Mouse (Mus musculus): Measurements from ENCODE around the gene Gm867. TPM values are rescaled to one million over a fixed set of nuclear protein-coding genes. Genes with fewer than 3 reads are reported as not detected.
A peak's percentile ranks its signal among the peaks of the same experiment; 100 is the strongest.

Gene Gm867
- polyA plus RNA-seq, 1 experiment from 2014 or later, result 0.39 TPM

GRCm38 (mm10) chr10:75932081-75932678 lies 8.3 kb downstream of the Gm867 start:
- H3K36me3 ChIP-seq (ENCODE audit: insufficient read depth, low read length), result no peaks in the 10 kb centered on the region
- H3K9ac ChIP-seq (ENCODE audit: low read depth, low read length), result peak overlapping the region; percentile 72
- no peak overlapping the region for H3K27ac ChIP-seq
- no peaks in the 10 kb centered on the region for H3K9me3 ChIP-seq (replicated peaks; ENCODE audit: low read length)
- 1% methylated on average over 36 of the region's 44 CpGs for WGBS
- H3K4me1 ChIP-seq (replicated peaks; ENCODE audit: insufficient read depth, low read length), result peaks cover 26% of the 10 kb centered on the region
- no peak for TF ChIP-seq CTCF (IDR thresholded peaks at IDR 0.05; ENCODE audit: low read depth)
- peak overlapping the region; percentile 82 for H3K4me2 ChIP-seq (ENCODE audit: low read length)
- DNase-seq (ENCODE audit: low spot score) (peak; percentile 76), ATAC-seq (replicated peaks; ENCODE audit: low FRiP score, low read depth) (peak; percentile 33; the same call in 1 of the 2 replicates)
- peak overlapping the region; percentile 46 for H3K4me3 ChIP-seq (replicated peaks; ENCODE audit: low read depth, low read length)
- H3K27me3 ChIP-seq (ENCODE audit: insufficient read depth, low read length), result peaks cover 3% of the 10 kb centered on the region; the same call in 1 of the 2 replicates

- ATAC-seq (replicated peaks; ENCODE audit: low FRiP score, low read depth) (no peak), DNase-seq (ENCODE audit: low spot score) (no peak)
- Histone ChIP-seq H3K27me3 (ENCODE audit: insufficient read depth, low read length) (peaks cover 1% of the 10 kb centered on the region; the same call in 1 of the 2 replicates), H3K4me3 (replicated peaks; ENCODE audit: low read depth, low read length) (peak overlapping the region; percentile 46), H3K27ac (no peak overlapping the region), H3K4me1 (replicated peaks; ENCODE audit: insufficient read depth, low read length) (peaks cover 21% of the 10 kb centered on the region), H3K9me3 (replicated peaks; ENCODE audit: low read length) (no peaks in the 10 kb centered on the region), H3K4me2 (ENCODE audit: low read length) (peak overlapping the region; percentile 82), H3K36me3 (ENCODE audit: insufficient read depth, low read length) (0 out of 2 replicates have a peak, but pooled peaks cover 2% of the 10 kb centered on the region), H3K9ac (ENCODE audit: low read depth, low read length) (peak overlapping the region; percentile 72; the same call in 1 of the 2 replicates)
- 38% methylated on average over 7 of the region's 7 CpGs for WGBS
- no peak for TF ChIP-seq CTCF (IDR thresholded peaks at IDR 0.05; ENCODE audit: low read depth)
Observed at GRCm38 (mm10) chr10:75931311-75931710, 9.2 kb downstream of the Gm867 start.

- H3K27ac ChIP-seq, result no peak overlapping the region
- WGBS, result 26% methylated on average over 6 of the region's 6 CpGs
- peaks cover 21% of the 10 kb centered on the region for H3K4me1 ChIP-seq (replicated peaks; ENCODE audit: insufficient read depth, low read length)
- H3K4me2 ChIP-seq (ENCODE audit: low read length), result peak overlapping the region; percentile 2; the same call in 1 of the 2 replicates
- H3K9ac ChIP-seq (ENCODE audit: low read depth, low read length), result no peak overlapping the region
- TF ChIP-seq CTCF (IDR thresholded peaks at IDR 0.05; ENCODE audit: low read depth), result no peak
- ATAC-seq (replicated peaks; ENCODE audit: low FRiP score, low read depth), result 0 out of 2 replicates have a peak, but pooled peaks have one; percentile 12
- peak; percentile 73 for DNase-seq (ENCODE audit: low spot score)
- H3K27me3 ChIP-seq (ENCODE audit: insufficient read depth, low read length), result no peaks in the 10 kb centered on the region
- no peaks in the 10 kb centered on the region for H3K9me3 ChIP-seq (replicated peaks; ENCODE audit: low read length)
- H3K4me3 ChIP-seq (replicated peaks; ENCODE audit: low read depth, low read length), result no peak overlapping the region
- H3K36me3 ChIP-seq (ENCODE audit: insufficient read depth, low read length), result 0 out of 2 replicates have a peak, but pooled peaks cover 8% of the 10 kb centered on the region
Observed at GRCm38 (mm10) chr10:75930304-75930703, 10.2 kb downstream of the Gm867 start.

GRCm38 (mm10) chr10:75926396-75926795 lies 14.1 kb downstream of the Gm867 start:
- Histone ChIP-seq H3K27ac (no peak overlapping the region), H3K27me3 (ENCODE audit: insufficient read depth, low read length) (no peaks in the 10 kb centered on the region), H3K4me2 (ENCODE audit: low read length) (no peak overlapping the region), H3K9me3 (replicated peaks; ENCODE audit: low read length) (no peaks in the 10 kb centered on the region), H3K36me3 (ENCODE audit: insufficient read depth, low read length) (0 out of 2 replicates have a peak, but pooled peaks cover 10% of the 10 kb centered on the region), H3K4me1 (replicated peaks; ENCODE audit: insufficient read depth, low read length) (peaks cover 15% of the 10 kb centered on the region; the same call in 1 of the 2 replicates), H3K4me3 (replicated peaks; ENCODE audit: low read depth, low read length) (no peak overlapping the region), H3K9ac (ENCODE audit: low read depth, low read length) (no peak overlapping the region)
- TF ChIP-seq CTCF (IDR thresholded peaks at IDR 0.05; ENCODE audit: low read depth), result no peak
- 73% methylated on average over 13 of the region's 13 CpGs for WGBS
- ATAC-seq (replicated peaks; ENCODE audit: low FRiP score, low read depth) (no peak), DNase-seq (ENCODE audit: low spot score) (no peak)

- Histone ChIP-seq H3K4me1 (replicated peaks; ENCODE audit: insufficient read depth, low read length) (peaks cover 10% of the 10 kb centered on the region; the same call in 1 of the 2 replicates), H3K27me3 (ENCODE audit: insufficient read depth, low read length) (no peaks in the 10 kb centered on the region), H3K9me3 (replicated peaks; ENCODE audit: low read length) (no peaks in the 10 kb centered on the region), H3K9ac (ENCODE audit: low read depth, low read length) (no peak overlapping the region), H3K36me3 (ENCODE audit: insufficient read depth, low read length) (0 out of 2 replicates have a peak, but pooled peaks cover 10% of the 10 kb centered on the region), H3K4me2 (ENCODE audit: low read length) (no peak overlapping the region), H3K27ac (no peak overlapping the region), H3K4me3 (replicated peaks; ENCODE audit: low read depth, low read length) (no peak overlapping the region)
- peak; percentile 28; the same call in 1 of the 2 replicates for TF ChIP-seq CTCF (IDR thresholded peaks at IDR 0.05; ENCODE audit: low read depth)
- ATAC-seq (replicated peaks; ENCODE audit: low FRiP score, low read depth), result no peak
- DNase-seq (ENCODE audit: low spot score), result no peak
- 50% methylated on average over 2 of the region's 2 CpGs for WGBS
Observed at GRCm38 (mm10) chr10:75924324-75924723, 16.1 kb downstream of the Gm867 start.

GRCm38 (mm10) chr10:75921726-75922560 lies 18.5 kb downstream of the Gm867 start:
- TF ChIP-seq CTCF (IDR thresholded peaks at IDR 0.05; ENCODE audit: low read depth), result no peak
- Histone ChIP-seq H3K27me3 (ENCODE audit: insufficient read depth, low read length) (no peaks in the 10 kb centered on the region), H3K9me3 (replicated peaks; ENCODE audit: low read length) (no peaks in the 10 kb centered on the region), H3K4me3 (replicated peaks; ENCODE audit: low read depth, low read length) (peak overlapping the region; percentile 79), H3K27ac (peak overlapping the region; percentile 95), H3K4me2 (ENCODE audit: low read length) (peak overlapping the region; percentile 86), H3K36me3 (ENCODE audit: insufficient read depth, low read length) (0 out of 2 replicates have a peak, but pooled peaks cover 10% of the 10 kb centered on the region), H3K4me1 (replicated peaks; ENCODE audit: insufficient read depth, low read length) (peaks cover 12% of the 10 kb centered on the region; the same call in 1 of the 2 replicates), H3K9ac (ENCODE audit: low read depth, low read length) (peak overlapping the region; percentile 80)
- WGBS, result 4% methylated on average over 22 of the region's 22 CpGs
- ATAC-seq (replicated peaks; ENCODE audit: low FRiP score, low read depth), result 0 out of 2 replicates have a peak, but pooled peaks have one; percentile 31
- DNase-seq (ENCODE audit: low spot score), result no peak
